Mouse (Mus musculus) macrophage (primary cell): Measurements from ENCODE around the gene Fam169b. TPM values are rescaled to one million over a fixed set of nuclear protein-coding genes. Genes with fewer than 3 reads are reported as not detected.

Experiments used
- H3K27ac ChIP-seq: fragments of 350-480 bp; formaldehyde crosslinking; 2 replicates; pipeline ENCODE4 v1.9.0; 2021
- H3K36me3 ChIP-seq: fragments of 350-480 bp; formaldehyde crosslinking; 2 replicates; pipeline ENCODE4 v1.9.0; 2021; ENCODE audit errors: inconsistent target
- H3K4me3 ChIP-seq: fragments of 350-480 bp; formaldehyde crosslinking; 2 replicates; pipeline ENCODE4 v1.9.0; 2021; ENCODE audit errors: inconsistent target
- H3K79me2 ChIP-seq: fragments of 350-480 bp; formaldehyde crosslinking; 2 replicates; pipeline ENCODE4 v1.9.0; 2021; ENCODE audit errors: inconsistent target
- WGBS: methylation state at CpG from one replicate; pipeline ENCODE4 v1.1.7; 2026; ENCODE audit warnings: inconsistent platforms; ENCODE audit not compliant: missing documents; 5-methylcytosine and 5-hydroxymethylcytosine counted together
- polyA plus RNA-seq: library from polyadenylated mRNA; stranded (reverse); fragments of 250-400 nt; gene quantifications from 3 replicates; pipeline ENCODE4 v1.2.4, GENCODE M21; 2018; ENCODE audit warnings: inconsistent platforms

Gene Fam169b
- polyA plus RNA-seq, 1 experiment from 2014 or later, result 0.32 TPM

- Histone ChIP-seq H3K36me3 (no peaks in the 10 kb centered on the region), H3K79me2 (no peaks in the 10 kb centered on the region), H3K4me3 (no peak overlapping the region), H3K27ac (no peak overlapping the region)
- 76% methylated on average over 6 of the region's 6 CpGs for WGBS
Observed at GRCm38 (mm10) chr7:68311469-68311868, 37.8 kb downstream of the Fam169b start.

GRCm38 (mm10) chr7:68312395-68312794 lies 38.8 kb downstream of the Fam169b start:
- Histone ChIP-seq H3K27ac (no peak overlapping the region), H3K79me2 (no peaks in the 10 kb centered on the region), H3K4me3 (no peak overlapping the region), H3K36me3 (no peaks in the 10 kb centered on the region)
- WGBS, result 47% methylated on average over 5 of the region's 5 CpGs

- H3K36me3 ChIP-seq, result no peaks in the 10 kb centered on the region
- WGBS, result 74% methylated on average over 13 of the region's 14 CpGs
- no peaks in the 10 kb centered on the region for H3K79me2 ChIP-seq
- no peak overlapping the region for H3K4me3 ChIP-seq
- no peak overlapping the region for H3K27ac ChIP-seq
Observed at GRCm38 (mm10) chr7:68313038-68313782, 39.6 kb downstream of the Fam169b start.

- no peaks in the 10 kb centered on the region for H3K36me3 ChIP-seq
- no peak overlapping the region for H3K4me3 ChIP-seq
- WGBS, result 91% methylated on average over 1 of the region's 1 CpGs
- no peak overlapping the region for H3K27ac ChIP-seq
- no peaks in the 10 kb centered on the region for H3K79me2 ChIP-seq
Observed at GRCm38 (mm10) chr7:68314286-68314685, 40.6 kb downstream of the Fam169b start.

GRCm38 (mm10) chr7:68315068-68315467 lies 41.4 kb downstream of the Fam169b start:
- Histone ChIP-seq H3K4me3 (no peak overlapping the region), H3K79me2 (no peaks in the 10 kb centered on the region), H3K27ac (no peak overlapping the region), H3K36me3 (no peaks in the 10 kb centered on the region)
- 85% methylated on average over 4 of the region's 4 CpGs for WGBS

- 97% methylated on average over 14 of the region's 16 CpGs for WGBS
Observed at GRCm38 (mm10) chr7:68318006-68318788, 44.6 kb downstream of the Fam169b start.

GRCm38 (mm10) chr7:68318979-68319378 lies 45.3 kb downstream of the Fam169b start:
- H3K36me3 ChIP-seq, result no peaks in the 10 kb centered on the region
- WGBS, result 92% methylated on average over 6 of the region's 6 CpGs

More at GRCm38 (mm10) chr7:68318006-68318788, 44.6 kb downstream of the Fam169b start:
- Histone ChIP-seq H3K4me3 (no peak overlapping the region), H3K36me3 (no peaks in the 10 kb centered on the region), H3K27ac (no peak overlapping the region), H3K79me2 (no peaks in the 10 kb centered on the region)

GRCm38 (mm10) chr7:68320078-68320810 lies 46.6 kb downstream of the Fam169b start:
- 35% methylated on average over 14 of the region's 14 CpGs for WGBS
- no peak overlapping the region for H3K27ac ChIP-seq
- H3K4me3 ChIP-seq, result no peak overlapping the region
- H3K79me2 ChIP-seq, result no peaks in the 10 kb centered on the region
- no peaks in the 10 kb centered on the region for H3K36me3 ChIP-seq

More at GRCm38 (mm10) chr7:68318979-68319378, 45.3 kb downstream of the Fam169b start:
- Histone ChIP-seq H3K4me3 (no peak overlapping the region), H3K79me2 (no peaks in the 10 kb centered on the region), H3K27ac (no peak overlapping the region)

GRCm38 (mm10) chr7:68323051-68323450 lies 49.4 kb downstream of the Fam169b start:
- Histone ChIP-seq H3K36me3 (no peaks in the 10 kb centered on the region), H3K79me2 (no peaks in the 10 kb centered on the region), H3K4me3 (no peak overlapping the region), H3K27ac (no peak overlapping the region)
- WGBS, result 92% methylated on average over 6 of the region's 6 CpGs

GRCm38 (mm10) chr7:68326190-68326722 lies 52.6 kb downstream of the Fam169b start:
- no peak overlapping the region for H3K4me3 ChIP-seq
- H3K27ac ChIP-seq, result no peak overlapping the region
- WGBS, result 88% methylated on average over 7 of the region's 7 CpGs
- no peaks in the 10 kb centered on the region for H3K79me2 ChIP-seq
- H3K36me3 ChIP-seq, result no peaks in the 10 kb centered on the region

- Histone ChIP-seq H3K36me3 (no peaks in the 10 kb centered on the region), H3K27ac (no peak overlapping the region), H3K79me2 (no peaks in the 10 kb centered on the region), H3K4me3 (no peak overlapping the region)
- 74% methylated on average over 9 of the region's 9 CpGs for WGBS
Observed at GRCm38 (mm10) chr7:68329000-68329399, 55.4 kb downstream of the Fam169b start.

- Histone ChIP-seq H3K79me2 (no peaks in the 10 kb centered on the region), H3K27ac (no peak overlapping the region), H3K36me3 (no peaks in the 10 kb centered on the region), H3K4me3 (no peak overlapping the region)
- 90% methylated on average over 6 of the region's 6 CpGs for WGBS
Observed at GRCm38 (mm10) chr7:68332799-68333198, 59.2 kb downstream of the Fam169b start.

GRCm38 (mm10) chr7:68337080-68337781 lies 63.6 kb downstream of the Fam169b start:
- H3K27ac ChIP-seq, result no peak overlapping the region
- no peaks in the 10 kb centered on the region for H3K79me2 ChIP-seq
- no peaks in the 10 kb centered on the region for H3K36me3 ChIP-seq
- 85% methylated on average over 8 of the region's 8 CpGs for WGBS
- no peak overlapping the region for H3K4me3 ChIP-seq

- H3K4me3 ChIP-seq, result no peak overlapping the region
- H3K79me2 ChIP-seq, result no peaks in the 10 kb centered on the region
- 89% methylated on average over 6 of the region's 6 CpGs for WGBS
- no peak overlapping the region for H3K27ac ChIP-seq
- H3K36me3 ChIP-seq, result no peaks in the 10 kb centered on the region
Observed at GRCm38 (mm10) chr7:68338680-68339079, 65.0 kb downstream of the Fam169b start.
